Mouse (Mus musculus) thymus, adult 2 months (tissue): Measurements from ENCODE around the gene Yeats2. TPM values are rescaled to one million over a fixed set of nuclear protein-coding genes. Genes with fewer than 3 reads are reported as not detected.

Experiments
- DNase-seq: peaks from one replicate; pipeline ENCODE4 v3.0.0; 2021
- H3K27ac ChIP-seq: fragments of 200-500 bp; 2 replicates; pipeline ENCODE4 v1.5.1; 2012; ENCODE audit warnings: low read length, control low read depth; ENCODE audit not compliant: control insufficient read depth, insufficient read depth
- H3K27me3 ChIP-seq: fragments of 200-500 bp; 2 replicates; pipeline ENCODE4 v1.6.1; 2012; ENCODE audit warnings: mild to moderate bottlenecking, low read length, moderate library complexity, mixed read lengths; ENCODE audit not compliant: control insufficient read depth, insufficient read depth
- H3K36me3 ChIP-seq: fragments of 200-500 bp; 2 replicates; pipeline ENCODE4 v1.6.1; 2012; ENCODE audit warnings: mild to moderate bottlenecking, low read length, moderate library complexity; ENCODE audit not compliant: control insufficient read depth, insufficient read depth
- H3K4me1 ChIP-seq: fragments of 200-500 bp; replicated peaks from 2 replicates; pipeline ENCODE4 v1.6.1; 2012; ENCODE audit warnings: low read length; ENCODE audit not compliant: control insufficient read depth, insufficient read depth
- H3K4me3 ChIP-seq: fragments of 200-500 bp; 2 replicates; pipeline ENCODE4 v1.5.1; 2012; ENCODE audit warnings: mild to moderate bottlenecking, low read length, control low read depth, moderate library complexity; ENCODE audit not compliant: control insufficient read depth, insufficient read depth
- CTCF ChIP-seq: fragments of 200-500 bp; IDR thresholded peaks from 2 replicates; pipeline ENCODE4 v1.5.1; 2012; ENCODE audit warnings: mild to moderate bottlenecking, control low read depth, low read length, moderate library complexity, borderline replicate concordance; ENCODE audit not compliant: control insufficient read depth, poor library complexity, insufficient read depth; ENCODE audit errors: extremely low read depth
- POLR2A ChIP-seq: fragments of 200-500 bp; IDR thresholded peaks from 2 replicates; pipeline ENCODE4 v1.6.1; 2012; ENCODE audit warnings: mild to moderate bottlenecking, low read length, control low read depth, moderate library complexity; ENCODE audit not compliant: control insufficient read depth, poor library complexity, insufficient read depth; ENCODE audit errors: extremely low read depth
- WGBS: fragments of 180-500 bp; shearing (Covaris S2); methylation state at CpG from one replicate; pipeline ENCODE4 v1.1.7; 2018; 5-methylcytosine and 5-hydroxymethylcytosine counted together
- polyA plus RNA-seq: library from polyadenylated mRNA; depleted of rRNA; stranded (reverse); fragments of >200 nt; gene quantifications from 2 replicates; pipeline ENCODE4 v1.2.3, GENCODE M21; 2012

Yeats2 gene
- polyA plus RNA-seq, 1 experiment, result 55.3 TPM

DNA sequence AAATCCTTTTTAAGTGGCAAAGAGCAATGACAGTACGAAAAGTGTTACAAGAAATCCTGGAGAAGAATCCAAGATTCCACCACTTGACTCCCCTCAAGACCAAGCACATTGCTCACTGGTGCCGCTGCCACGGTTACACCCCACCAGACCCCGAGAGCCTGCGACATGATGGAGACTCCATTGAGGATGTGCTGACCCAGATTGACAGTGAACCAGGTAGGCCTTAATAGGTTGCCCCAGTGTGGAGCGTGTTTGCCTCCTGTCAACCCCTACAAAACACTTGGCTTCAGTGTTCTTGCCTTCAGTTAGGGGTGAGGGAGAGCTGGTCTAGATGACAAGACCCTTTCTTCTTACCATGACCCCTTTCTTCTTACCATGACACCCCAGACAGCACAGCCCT lies 81.9 kb downstream of the Yeats2 start:
- H3K27me3 ChIP-seq, result no peaks in the 10 kb centered on the region
- H3K27ac ChIP-seq, result no peak overlapping the region
- no peak for TF ChIP-seq POLR2A
- TF ChIP-seq CTCF, result no peak
- peaks cover 58% of the 10 kb centered on the region for H3K36me3 ChIP-seq
- H3K4me1 ChIP-seq, result no peaks in the 10 kb centered on the region
- no peak overlapping the region for H3K4me3 ChIP-seq
- WGBS, result 99% methylated on average over 6 of the region's 6 CpGs
- no peak for DNase-seq

DNA sequence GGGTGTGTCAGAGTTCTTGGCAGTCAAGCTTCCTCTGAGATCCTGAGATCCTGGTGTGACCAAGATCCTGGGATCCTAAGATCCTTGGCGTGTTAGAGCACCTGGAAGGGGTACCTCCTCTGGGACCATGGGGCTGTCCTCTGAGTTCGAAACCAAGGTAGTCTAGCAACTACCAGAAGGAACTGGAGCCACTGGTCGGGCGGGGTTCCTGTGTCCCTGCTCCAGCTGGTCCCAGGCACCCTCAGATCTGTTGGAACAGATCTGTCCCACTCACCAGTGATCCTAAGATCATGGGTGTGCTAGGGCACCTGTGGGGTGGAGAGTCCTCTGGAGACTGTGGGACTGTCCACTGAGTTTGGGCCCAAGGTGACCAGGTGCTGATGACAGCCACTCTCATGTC lies 85.8 kb downstream of the Yeats2 start:
- TF ChIP-seq CTCF (no peak), POLR2A (no peak)
- no peak for DNase-seq
- H3K27me3 ChIP-seq, result no peaks in the 10 kb centered on the region
- H3K27ac ChIP-seq, result no peak overlapping the region
- H3K4me3 ChIP-seq, result no peak overlapping the region
- H3K36me3 ChIP-seq, result peaks cover 55% of the 10 kb centered on the region
- 96% methylated on average over 4 of the region's 4 CpGs for WGBS
- H3K4me1 ChIP-seq, result no peaks in the 10 kb centered on the region

DNA sequence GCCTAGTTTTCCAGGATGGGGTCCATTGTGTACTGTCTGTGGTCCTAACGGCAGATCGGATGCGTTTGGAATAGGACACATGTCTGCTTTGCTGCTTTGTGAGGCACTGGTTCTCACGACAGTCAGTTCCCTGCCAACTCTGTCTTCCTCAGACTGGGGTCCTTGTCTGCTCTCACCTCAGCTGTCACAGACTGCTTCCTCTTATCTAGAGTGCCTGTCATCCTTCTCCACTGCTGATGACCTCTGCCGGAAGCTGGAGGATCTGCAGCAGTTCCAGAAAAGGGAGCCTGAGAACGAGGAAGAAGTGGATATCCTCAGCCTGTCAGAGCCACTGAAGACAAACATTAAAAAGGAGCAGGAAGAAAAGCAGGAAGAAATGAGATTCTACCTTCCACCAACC lies 86.6 kb downstream of the Yeats2 start:
- TF ChIP-seq POLR2A, result no peak
- no peak for TF ChIP-seq CTCF
- no peaks in the 10 kb centered on the region for H3K4me1 ChIP-seq
- no peaks in the 10 kb centered on the region for H3K27me3 ChIP-seq
- H3K4me3 ChIP-seq, result no peak overlapping the region
- 91% methylated on average over 6 of the region's 6 CpGs for WGBS
- no peak for DNase-seq
- peaks cover 49% of the 10 kb centered on the region for H3K36me3 ChIP-seq
- no peak overlapping the region for H3K27ac ChIP-seq

DNA sequence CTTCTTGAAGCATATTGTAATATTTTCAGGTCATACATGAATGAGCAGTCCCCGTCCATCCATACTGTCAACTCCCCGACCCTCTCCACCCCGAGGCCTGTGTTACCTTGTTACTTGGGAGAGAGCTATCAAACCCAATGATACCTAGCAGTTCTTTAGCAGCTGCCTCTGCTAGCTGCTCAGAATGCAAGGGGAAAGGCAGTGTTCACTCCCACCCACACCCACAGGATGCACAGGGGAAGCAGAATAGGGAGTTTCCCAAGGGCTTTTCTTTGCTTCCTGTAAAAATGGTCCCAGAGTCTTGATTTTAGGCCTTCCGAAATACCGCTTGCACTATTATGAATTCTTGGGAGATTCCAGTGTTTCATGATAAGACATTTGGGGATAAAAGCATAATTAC lies 87.3 kb downstream of the Yeats2 start:
- TF ChIP-seq POLR2A, result no peak
- TF ChIP-seq CTCF, result no peak
- H3K4me1 ChIP-seq, result no peaks in the 10 kb centered on the region
- H3K36me3 ChIP-seq, result peaks cover 42% of the 10 kb centered on the region
- H3K27me3 ChIP-seq, result no peaks in the 10 kb centered on the region
- no peak overlapping the region for H3K4me3 ChIP-seq
- 95% methylated on average over 5 of the region's 5 CpGs for WGBS
- DNase-seq, result no peak
- H3K27ac ChIP-seq, result no peak overlapping the region

DNA sequence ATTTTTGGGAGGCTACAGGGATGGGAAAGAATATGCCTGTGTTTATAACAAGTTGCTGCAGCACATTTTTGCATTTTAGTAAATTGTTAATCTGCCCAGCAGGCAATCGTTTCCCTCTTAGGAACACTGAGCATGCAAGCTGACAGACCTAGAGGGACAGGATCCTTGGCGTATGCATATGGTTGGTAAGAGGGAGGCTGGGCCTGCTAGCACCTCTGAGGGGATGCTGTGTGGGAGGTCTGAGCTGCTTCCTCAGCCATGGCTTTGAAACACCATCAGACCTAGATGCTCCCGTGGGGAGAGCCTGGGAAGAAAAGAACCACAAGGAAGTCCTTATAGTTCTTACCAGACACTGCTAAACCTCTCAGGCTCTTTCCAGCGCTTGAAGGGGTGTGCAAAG lies 93.5 kb downstream of the Yeats2 start:
- Histone ChIP-seq H3K4me1 (no peaks in the 10 kb centered on the region), H3K4me3 (no peak overlapping the region), H3K27me3 (no peaks in the 10 kb centered on the region), H3K27ac (no peak overlapping the region), H3K36me3 (peaks cover 15% of the 10 kb centered on the region)
- WGBS, result 82% methylated on average over 4 of the region's 4 CpGs
- no peak for DNase-seq
- TF ChIP-seq POLR2A, result no peak
- no peak for TF ChIP-seq CTCF

DNA sequence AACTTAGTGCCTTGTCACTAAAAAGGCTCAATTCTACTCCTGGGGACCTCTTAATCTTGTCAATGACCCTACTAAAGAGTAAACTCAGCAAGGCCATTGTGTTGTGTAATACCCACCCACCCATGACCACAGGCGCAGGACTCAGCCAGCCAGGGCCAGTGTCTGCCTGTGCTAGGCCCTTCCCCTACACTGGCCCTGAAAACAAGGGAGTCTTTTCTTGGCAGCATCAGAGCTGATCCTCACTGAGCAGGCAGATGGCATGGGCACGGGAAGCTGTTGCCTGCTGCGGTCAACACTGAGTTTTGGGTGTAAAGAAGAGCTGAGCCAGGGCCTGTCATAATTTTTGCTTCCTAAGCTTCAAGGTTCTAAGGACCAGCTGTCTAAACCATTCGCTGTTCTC lies 96.6 kb downstream of the Yeats2 start:
- 92% methylated on average over 4 of the region's 4 CpGs for WGBS
- DNase-seq, result no peak
- Histone ChIP-seq H3K4me1 (peaks cover 5% of the 10 kb centered on the region), H3K27ac (no peak overlapping the region), H3K27me3 (no peaks in the 10 kb centered on the region; the same call in 1 of the 2 replicates), H3K4me3 (no peak overlapping the region), H3K36me3 (no peaks in the 10 kb centered on the region)
- no peak for TF ChIP-seq POLR2A
- no peak for TF ChIP-seq CTCF

GRCm38 (mm10) chr16:20238646-20239045 lies 97.8 kb downstream of the Yeats2 start:
- DNase-seq, result no peak
- WGBS, result 95% methylated on average over 4 of the region's 4 CpGs
- Histone ChIP-seq H3K27ac (no peak overlapping the region), H3K4me1 (peaks cover 5% of the 10 kb centered on the region), H3K4me3 (no peak overlapping the region), H3K36me3 (no peaks in the 10 kb centered on the region), H3K27me3 (no peaks in the 10 kb centered on the region; the same call in 1 of the 2 replicates)
- no peak for TF ChIP-seq CTCF
